Mouse (Mus musculus): ENCODE data around the gene Tex261.

DNA sequence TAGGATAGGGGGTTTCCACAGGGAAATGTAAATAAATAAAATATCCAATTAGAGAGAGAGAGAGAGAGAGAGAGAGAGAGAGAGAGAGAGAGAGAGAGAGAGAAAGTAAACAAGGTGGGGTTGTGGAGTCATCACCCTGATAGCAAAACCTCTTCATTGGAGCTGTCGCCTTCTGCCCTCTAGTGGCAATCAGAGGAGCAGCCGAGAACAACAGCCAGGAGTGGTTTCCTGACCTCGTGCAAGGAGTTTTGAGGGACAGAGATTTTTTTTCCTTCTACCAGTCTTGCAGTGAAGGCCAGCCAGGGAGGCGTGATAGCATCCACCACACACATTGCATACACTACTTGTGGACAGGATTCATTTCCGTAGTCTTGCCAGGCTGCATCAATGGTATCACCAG, 3.4 kb upstream of the Tex261 start:
- TF ChIP-seq CTCF (IDR thresholded peaks at IDR 0.05; ENCODE audit: low read depth) (peak; percentile 90), EP300 (IDR thresholded peaks at IDR 0.05; ENCODE audit: low read depth) (no peak)

All from liver, embryonic 14.5 days (tissue).